Mouse (Mus musculus): ENCODE measurements around the gene Nit1.

The Nit1 gene

DNA sequence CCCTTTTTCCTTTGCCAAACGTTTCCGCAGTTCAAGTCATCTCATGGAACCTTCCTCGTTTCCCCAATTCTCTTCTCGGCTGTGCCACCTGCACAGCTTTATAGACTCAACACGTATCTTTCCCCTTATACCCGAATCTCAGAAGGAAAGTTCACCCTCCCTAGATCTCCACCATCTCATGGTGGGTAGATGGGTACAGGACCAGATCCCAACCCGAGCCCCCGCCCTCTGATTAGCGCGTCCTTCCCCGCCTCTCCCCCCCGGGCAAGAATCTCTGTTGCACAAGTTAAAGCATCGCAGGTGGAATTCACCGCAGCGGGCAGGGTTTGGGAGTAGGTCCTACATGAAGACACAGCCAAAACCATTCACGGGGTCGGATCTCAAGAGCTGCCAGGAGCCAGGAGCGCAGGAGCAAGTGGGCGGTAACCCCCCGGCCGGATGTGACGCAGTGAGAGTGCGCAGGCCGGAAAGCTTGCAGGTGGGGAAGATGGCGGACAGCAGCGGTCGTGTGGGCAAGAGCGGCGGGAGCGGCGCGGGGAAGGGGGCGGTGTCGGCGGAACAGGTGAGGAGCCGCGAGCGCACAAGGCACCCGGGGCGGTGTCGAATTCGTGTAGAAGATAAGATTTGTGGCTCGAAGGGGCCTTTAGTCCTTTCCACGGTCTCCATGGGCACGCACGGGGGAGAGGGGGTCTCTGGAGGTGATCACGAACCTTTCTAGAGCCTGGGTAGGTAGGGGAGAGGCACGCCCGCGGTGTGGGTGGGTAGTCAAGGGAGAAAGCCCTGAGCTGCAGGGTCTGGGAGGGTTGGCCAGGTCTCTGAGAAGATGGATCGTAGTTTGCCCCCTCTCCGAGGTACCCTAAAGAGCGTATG, at the start of gene Nit1, which contains the start of gene Pfdn2:
Nit1 (minus strand) TSS at position 422 of the 870 bp plus-strand sequence.
Pfdn2 (plus strand) TSS at position 446 of the 870 bp plus-strand sequence.
- DNase-seq (ENCODE audit: low read depth, low spot score), result peak; percentile 87

DNA sequence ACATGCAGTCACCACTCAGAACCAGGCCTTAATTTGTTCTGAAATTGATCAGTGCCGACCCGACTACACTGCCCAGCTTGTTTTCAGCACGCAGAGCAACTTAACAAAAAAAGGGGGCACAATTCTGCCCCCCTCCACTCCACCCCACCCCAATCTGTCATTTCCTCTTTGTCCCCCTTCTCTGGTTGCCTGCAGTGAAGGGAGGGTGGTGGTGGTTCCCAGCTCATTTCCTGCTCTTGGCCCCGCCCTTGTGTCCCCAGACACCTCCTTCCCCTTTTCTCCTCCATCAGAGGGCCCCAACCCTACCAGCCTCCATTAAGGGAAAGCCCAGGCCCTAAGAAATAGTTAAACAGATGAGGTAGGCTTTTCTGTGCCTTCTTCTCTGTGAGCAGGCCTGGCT, 44.7 kb upstream of the Nit1 start:
- DNase-seq (ENCODE audit: low read depth, low spot score), result no peak

DNA sequence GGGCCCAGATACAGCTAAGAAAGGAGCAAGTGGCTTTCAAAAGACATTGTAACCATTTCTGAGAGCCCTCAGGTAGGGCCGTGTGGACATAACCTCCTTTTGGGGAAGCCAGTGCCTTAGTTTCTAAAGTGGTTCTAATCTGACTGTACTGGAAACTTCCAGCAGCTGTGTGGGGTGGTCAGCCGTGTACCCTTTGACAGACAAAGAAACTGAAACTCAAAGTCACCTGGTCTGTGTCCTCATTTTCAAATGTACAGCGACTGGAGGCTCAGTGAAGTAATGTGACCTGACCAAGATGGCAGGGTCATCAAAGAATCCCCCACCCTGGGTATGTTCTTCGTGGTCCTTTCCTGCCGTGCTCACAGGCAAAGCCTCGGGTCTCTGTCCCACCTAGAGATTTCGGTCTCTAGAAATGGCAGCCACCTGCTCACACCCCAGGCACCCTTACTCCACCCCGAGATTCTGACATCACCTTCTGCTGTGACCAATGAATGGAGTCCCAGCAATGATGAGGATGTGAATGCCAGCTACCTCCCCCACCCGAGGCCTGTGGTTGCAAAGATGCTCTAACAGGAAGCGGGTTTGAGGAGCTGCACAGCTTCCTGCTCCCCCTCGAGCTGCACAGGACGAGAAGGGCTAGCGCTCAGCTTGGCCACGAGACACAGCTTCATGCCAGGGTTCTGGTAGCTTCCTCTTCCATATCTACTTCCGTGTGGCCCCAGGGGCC, 43.1 kb upstream of the Nit1 start, which contains the start of gene Arhgap30:
Arhgap30 (plus strand) TSS at position 579 of the 727 bp plus-strand sequence.
- no peak for DNase-seq (ENCODE audit: low read depth, low spot score)

GRCm38 (mm10) chr1:171387099-171387498, 41.7 kb upstream of the Nit1 start:
- no peak for DNase-seq (ENCODE audit: low read depth, low spot score)

DNA sequence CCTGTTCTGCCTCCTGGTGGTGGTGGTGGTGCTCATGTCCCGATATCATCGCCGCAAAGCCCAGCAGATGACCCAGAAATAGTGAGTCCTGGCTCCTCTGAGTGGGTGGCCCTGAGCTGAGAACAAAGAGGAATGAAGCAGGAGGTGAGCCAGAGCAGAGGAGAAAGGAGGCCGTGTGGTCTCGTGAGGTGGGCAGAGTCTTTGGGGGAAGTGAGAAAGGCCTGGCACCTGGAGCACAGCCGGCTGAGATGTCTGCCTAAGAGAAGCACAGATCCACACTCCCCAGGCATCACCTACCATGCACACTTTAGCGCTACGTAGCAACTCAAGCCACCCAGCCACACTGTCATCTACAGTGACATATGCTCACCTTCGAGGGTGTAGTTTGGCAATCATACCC, 39.7 kb upstream of the Nit1 start:
- no peak for DNase-seq (ENCODE audit: low read depth, low spot score)

- no peak for DNase-seq (ENCODE audit: low read depth, low spot score)
These were observed 38.9 kb upstream of the Nit1 start for GRCm38 (mm10) chr1:171384361-171384760.

DNA sequence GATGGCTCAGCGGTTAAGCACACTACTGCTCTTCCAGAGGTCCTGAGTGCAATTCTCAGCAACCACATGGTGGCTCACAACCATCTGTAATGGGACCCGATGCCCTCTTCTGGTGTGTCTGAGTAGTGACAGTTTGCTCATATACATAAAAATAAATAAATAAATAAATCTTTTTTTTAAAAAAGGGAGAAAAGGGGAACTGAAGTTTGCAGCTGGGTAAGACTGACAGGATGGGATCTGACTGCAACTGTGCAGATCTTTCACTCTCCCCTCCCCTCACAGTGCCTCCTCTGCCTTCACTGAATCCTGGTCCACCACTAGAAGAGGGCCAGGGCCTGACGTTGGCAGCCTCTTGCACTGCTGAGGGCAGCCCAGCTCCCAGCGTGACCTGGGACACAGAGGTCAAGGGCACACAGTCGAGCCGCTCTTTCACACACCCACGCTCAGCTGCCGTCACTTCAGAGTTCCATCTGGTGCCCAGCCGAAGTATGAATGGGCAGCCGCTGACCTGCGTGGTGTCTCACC, 36.7 kb upstream of the Nit1 start:
- no peak for DNase-seq (ENCODE audit: low read depth, low spot score)

- peak; percentile 45 for DNase-seq (ENCODE audit: low read depth, low spot score)
These were observed 34.6 kb upstream of the Nit1 start for GRCm38 (mm10) chr1:171379935-171380599.

DNA sequence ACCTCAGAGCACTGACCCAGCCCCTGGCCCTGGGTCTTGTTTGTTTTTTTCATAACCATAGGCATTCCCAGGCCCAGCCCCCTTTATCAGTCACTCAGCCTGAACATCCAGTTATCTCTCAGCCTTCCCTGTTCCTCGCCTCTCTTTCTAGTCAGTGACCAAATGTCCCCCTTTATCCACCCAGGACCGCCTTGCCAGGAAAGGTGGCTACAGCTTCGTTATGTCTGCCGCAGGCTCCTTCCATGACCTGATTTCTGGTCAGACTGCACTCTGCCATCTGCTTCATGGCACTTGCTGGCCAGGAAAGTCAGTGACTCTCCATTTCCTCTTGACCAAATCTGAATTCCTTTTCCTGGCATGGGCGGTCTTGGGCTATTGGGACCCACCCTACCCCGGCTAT, 32.9 kb upstream of the Nit1 start:
- DNase-seq (ENCODE audit: low read depth, low spot score), result no peak

GRCm38 (mm10) chr1:171375646-171376097, 30.2 kb upstream of the Nit1 start:
- no peak for DNase-seq (ENCODE audit: low read depth, low spot score)

GRCm38 (mm10) chr1:171373946-171374345, 28.5 kb upstream of the Nit1 start:
- no peak for DNase-seq (ENCODE audit: low read depth, low spot score)

DNA sequence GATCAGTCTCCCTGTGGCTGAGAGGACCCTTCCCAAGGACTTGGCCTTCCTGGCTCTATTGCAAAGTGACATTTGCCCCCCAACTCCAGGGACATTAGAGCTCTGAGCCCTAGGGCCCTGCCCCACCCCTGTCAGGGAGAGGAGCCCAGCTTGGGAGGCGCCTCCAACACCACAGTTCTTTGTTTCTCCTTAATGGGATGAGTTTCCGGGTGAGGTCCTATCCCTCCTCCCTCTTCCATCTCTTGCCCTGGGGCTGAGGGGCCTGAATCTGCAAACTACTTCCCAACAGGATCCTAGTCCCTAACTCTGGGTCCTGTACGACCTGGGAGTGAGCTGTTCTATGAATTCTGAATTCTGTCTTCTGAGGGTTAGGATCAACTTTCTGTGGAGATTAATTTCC, 27.4 kb upstream of the Nit1 start:
- no peak for DNase-seq (ENCODE audit: low read depth, low spot score)

GRCm38 (mm10) chr1:171369845-171370556, 24.6 kb upstream of the Nit1 start, which contains the start of gene Nectin4:
Gene Nectin4, plus strand, starts transcription at chr1:171370099.
- no peak for DNase-seq (ENCODE audit: low read depth, low spot score)

DNA sequence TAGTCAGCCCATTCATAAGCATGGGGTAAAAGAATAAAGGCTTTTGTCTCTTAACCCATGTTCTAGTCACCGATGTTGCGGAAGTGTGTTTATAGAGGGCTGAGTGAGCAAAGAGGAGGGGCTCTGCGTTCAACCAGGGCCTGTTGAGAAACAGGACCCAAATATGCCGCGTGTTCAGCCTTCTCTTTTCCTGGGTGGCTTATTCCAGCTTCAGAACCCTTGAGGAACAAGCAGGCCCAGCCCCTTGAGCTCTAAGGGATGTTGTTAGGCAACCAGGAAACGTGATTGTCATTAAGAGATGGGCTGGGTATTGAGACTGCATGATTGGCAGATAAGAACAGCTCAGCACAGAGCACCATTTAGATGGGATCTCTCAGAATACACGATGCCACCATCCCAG, 20.5 kb upstream of the Nit1 start:
- no peak for DNase-seq (ENCODE audit: low read depth, low spot score)

DNA sequence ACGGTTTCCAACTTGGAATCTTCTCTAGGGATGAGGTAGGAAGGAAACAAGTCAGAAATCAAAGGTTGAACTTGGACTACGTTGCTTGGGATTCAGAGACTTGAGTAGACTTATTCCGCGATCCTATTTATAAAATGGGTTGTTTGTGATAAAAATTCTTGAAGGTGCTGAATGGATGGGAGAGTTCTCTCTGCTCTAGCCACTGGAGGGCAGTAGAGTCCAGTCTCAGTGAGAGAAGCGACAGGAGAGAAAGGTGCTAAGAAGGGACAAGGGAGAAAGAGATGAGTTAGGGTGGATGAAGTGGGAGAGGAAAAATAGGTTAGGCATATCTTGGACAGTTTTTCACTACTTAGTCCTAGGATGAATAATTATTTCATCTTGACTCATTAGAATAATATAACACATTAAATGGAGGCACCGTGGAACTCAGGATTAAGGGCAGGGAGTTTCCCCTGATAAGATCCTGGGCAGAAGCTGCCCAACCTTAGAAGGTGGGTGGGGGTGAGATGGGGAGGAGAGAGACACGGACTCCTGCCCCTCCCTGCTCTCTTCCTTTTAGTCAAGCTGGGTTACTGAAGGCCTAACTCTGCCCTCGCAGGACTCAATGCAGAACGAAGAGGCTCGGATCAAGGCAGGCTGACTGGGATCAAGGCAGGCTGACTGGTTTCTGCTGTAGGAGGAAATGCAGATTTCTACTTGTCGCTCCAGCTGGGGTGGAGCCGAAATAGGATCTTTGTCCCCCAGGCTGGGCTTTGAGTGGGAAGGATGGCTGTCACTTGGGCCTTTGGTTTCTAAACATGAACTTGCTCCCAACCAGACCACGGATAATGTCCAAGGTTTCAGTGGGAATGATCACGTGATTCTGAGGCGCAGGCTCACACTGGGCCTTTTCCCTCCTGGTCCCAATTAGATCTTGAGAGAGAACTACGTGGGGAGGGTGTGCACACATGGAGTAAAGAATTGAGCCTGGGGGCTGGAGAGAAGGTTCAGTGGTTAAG, 16.0 kb upstream of the Nit1 start:
- peak; percentile 48 for DNase-seq (ENCODE audit: low read depth, low spot score)

DNA sequence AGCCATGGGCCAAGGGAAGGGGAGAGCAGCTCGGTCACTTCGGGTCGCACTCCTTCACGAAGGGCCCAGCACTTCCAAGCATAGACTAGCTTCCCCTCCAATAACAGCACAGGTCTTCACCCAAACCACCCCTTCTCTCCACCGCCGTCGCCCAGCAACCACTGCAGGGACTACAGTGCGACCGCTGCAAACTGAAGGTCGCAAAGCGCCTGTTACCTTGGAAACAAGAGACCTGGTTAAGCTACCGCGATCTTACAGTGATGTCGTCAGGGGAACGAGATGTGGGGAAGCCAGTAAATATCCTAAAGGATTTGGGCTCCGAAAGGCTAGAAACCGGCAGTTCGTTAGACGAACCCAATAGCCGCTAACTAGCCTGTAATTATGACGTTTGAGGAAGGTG, 15.2 kb upstream of the Nit1 start, which contains the start of gene Klhdc9:
Klhdc9 (minus strand) TSS at position 143 of the 400 bp plus-strand sequence.
- DNase-seq (ENCODE audit: low read depth, low spot score), result peak; percentile 54

- DNase-seq (ENCODE audit: low read depth, low spot score), result no peak
These were observed 14.8 kb upstream of the Nit1 start for GRCm38 (mm10) chr1:171360253-171360652.

DNA sequence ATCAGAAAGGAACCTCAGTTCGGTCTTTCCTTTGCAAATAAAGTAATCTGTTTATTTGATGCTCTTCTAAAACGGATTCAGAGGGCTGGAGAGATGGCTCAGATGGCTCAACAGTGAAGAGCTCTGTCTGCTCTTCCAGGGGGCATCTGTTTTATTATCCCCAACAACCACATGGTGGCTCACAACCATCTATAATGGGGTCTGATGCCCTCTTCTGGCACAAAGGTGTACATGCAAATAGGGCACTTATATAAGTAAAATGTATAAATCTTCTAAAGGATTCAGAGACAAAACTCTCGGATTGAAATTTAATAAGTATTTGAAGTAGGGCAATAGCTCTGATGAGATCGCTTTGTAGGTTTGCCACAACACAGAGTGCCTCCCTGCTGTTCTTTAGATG, 13.0 kb upstream of the Nit1 start:
- DNase-seq (ENCODE audit: low read depth, low spot score), result no peak

- DNase-seq (ENCODE audit: low read depth, low spot score), result no peak
These were observed 11.4 kb upstream of the Nit1 start for GRCm38 (mm10) chr1:171356814-171357213.

Data from retina, adult 2 months (tissue).